Mouse (Mus musculus) heart, adult 9 months (tissue): ENCODE measurements around the gene Syce1l.

ENCODE experiments used
- DNase-seq, 2 experiments: peaks; one replicate each; pipeline ENCODE4 v3.0.0; 2022; ENCODE audit warnings: low spot score in 2 of 2

Syce1l gene

GRCm38 (mm10) chr8:113673300-113673699 lies 30.3 kb downstream of the Syce1l start:
- no peak for DNase-seq

DNA sequence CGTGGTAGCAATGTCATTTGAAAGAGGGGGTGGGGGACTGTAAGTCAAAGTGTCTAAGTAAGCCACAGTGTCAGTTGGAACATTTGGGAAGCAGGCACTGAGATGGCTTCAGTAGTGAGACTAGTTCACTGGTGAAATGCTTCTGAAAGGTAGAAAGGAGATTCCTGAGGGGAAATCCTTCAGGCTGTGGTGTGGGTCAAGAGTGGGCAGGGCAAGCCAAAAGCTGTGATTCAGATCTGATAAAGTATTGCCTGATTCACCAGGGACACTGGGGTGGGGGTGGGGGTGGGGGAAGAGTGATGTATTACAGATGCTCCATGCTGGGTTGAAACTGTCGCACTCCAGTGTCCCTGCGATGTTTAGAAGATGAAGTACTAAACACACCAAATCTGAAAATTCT lies 31.6 kb downstream of the Syce1l start:
- DNase-seq: no peak

DNA sequence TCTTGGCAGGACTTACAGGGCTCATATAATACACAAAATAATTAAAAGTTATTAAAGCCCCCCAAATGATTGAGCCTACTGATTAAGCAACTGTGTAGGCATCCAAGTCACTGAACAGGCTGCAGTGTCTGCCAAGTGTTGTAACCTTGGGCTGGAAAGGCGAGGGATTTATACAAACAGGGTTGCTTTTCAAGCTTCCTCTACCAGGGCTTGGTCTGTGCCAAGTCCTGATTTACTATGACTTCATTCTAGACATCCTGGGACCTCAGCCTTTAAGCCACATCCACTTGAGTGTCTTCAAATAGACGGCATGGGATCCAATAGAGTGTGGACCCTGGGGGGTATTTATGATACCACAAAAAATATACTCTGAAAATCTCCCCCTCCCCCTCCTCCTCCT lies 32.3 kb downstream of the Syce1l start:
- no peak for DNase-seq

DNA sequence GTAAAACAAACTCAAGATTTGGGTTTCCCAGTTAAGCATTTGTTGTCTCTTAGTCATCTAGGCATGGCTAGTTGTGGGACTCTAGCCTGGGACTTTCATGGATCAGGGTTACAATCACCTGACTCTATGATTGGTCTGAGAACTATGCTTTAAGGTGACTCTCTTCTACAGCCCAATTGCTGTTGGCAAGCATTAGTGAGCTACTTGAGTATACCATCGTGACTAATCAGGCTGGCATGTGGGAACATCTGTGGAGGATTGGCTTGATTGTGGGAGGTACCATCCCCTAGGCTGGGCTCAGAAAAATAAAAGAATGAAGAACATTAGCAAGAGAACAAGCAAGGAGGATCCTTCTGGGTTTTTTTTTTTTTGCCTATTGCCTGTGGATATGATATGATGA lies 33.8 kb downstream of the Syce1l start:
- DNase-seq: no peak

- DNase-seq: no peak
These were observed 36.3 kb downstream of the Syce1l start for GRCm38 (mm10) chr8:113679361-113679760.

GRCm38 (mm10) chr8:113687889-113688542 lies 45.0 kb downstream of the Syce1l start:
- no peak for DNase-seq

- DNase-seq: no peak
These were observed 45.5 kb downstream of the Syce1l start for GRCm38 (mm10) chr8:113688543-113688915.

DNA sequence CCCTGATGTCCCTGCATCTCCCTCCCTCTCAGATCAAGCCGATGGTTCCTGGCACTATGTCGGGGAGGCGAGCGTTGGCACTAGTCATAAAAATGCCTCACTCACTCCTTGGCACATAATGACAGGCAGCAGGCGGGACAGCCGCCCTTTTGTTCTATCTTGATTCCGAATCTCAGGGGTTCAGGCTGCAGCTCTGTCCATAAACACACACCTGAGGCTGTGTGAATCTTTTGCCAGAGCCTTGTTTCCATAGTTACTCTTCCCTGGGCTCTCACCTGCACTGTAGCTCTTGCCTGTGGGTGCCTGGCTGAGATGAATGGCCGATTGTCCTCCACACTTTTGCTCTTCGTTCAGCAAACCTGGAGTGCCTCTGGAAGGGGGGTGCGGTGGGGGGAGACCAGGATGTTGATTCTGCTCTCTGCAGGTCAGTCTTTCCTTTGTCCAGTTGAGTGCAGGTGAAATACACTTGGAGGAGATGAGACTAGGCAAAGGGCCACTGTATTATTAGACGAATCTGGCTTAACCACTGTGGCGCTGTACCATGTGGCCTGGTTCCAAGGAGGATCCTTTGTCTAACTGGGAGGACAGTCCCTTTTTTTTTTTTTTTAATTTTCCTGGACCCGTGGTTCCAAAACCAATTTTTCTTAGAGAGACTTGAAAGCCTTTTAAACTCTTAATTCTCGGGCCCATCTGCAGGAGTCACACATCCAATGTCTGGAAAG lies 48.8 kb downstream of the Syce1l start:
- DNase-seq: no peak

- no peak for DNase-seq
These were observed 62.0 kb downstream of the Syce1l start for GRCm38 (mm10) chr8:113704968-113705367.
